In genomic region chr17:31563632-31564014, GRCm38 (mm10) we compare ENCODE assay signal across 7 mouse cellular contexts. TPM values are rescaled to one million over a fixed set of nuclear protein-coding genes. Genes with fewer than 3 reads are reported as not detected.
DNase-seq lines count a peak whose midpoint lies in the region; ATAC-seq and TF ChIP-seq lines count a peak whose summit lies in the region.

No protein-coding gene starts in this region.

- WGBS in hindbrain, embryonic 13.5 days = 15% methylated on average over 12 of the region's 12 CpGs
- WGBS in midbrain, embryonic 12.5 days = 23% methylated on average over 12 of the region's 12 CpGs
- 17% methylated on average over 12 of the region's 12 CpGs for WGBS in stomach, embryonic 16.5 days

- no peak for TF ChIP-seq EP300 in ES-Bruce4 (IDR thresholded peaks at IDR 0.05; ENCODE audit: insufficient read depth, low read depth, low read length)

- no peaks in the 10 kb centered on the region for H3K4me1 ChIP-seq in ES-Bruce4 (ENCODE audit: control insufficient read depth, insufficient read depth, low read length)
- peaks cover 40% of the 10 kb centered on the region for H3K4me1 ChIP-seq in erythroblast, embryonic 14.5 days (ENCODE audit: control insufficient read depth)
- peaks cover 35% of the 10 kb centered on the region for H3K4me1 ChIP-seq in hindbrain, embryonic 13.5 days (replicated peaks)
- H3K4me1 ChIP-seq in midbrain, embryonic 12.5 days = peaks cover 32% of the 10 kb centered on the region
- peaks cover 28% of the 10 kb centered on the region for H3K4me1 ChIP-seq in stomach, embryonic 16.5 days (ENCODE audit: control insufficient read depth, insufficient read depth, low read length)

- TF ChIP-seq CTCF in ES-Bruce4 (IDR thresholded peaks at IDR 0.05; ENCODE audit: low read depth, low read length) = no peak

- no peak for TF ChIP-seq POLR2A in ES-Bruce4 (IDR thresholded peaks at IDR 0.05; ENCODE audit: insufficient read depth, low read length)

- H3K4me2 ChIP-seq in hindbrain, embryonic 13.5 days = peak overlapping the region; percentile 54
- H3K4me2 ChIP-seq in midbrain, embryonic 12.5 days (replicated peaks) = peak overlapping the region; percentile 51
- peak overlapping the region; percentile 75 for H3K4me2 ChIP-seq in stomach, embryonic 16.5 days (ENCODE audit: low read depth, low read length)

- intact Hi-C loops in left cerebral cortex, postnatal 4 days (cut with DNase I) = loop anchor here (5.0 kb wide), 1 partner anchor 51 kb away; no protein-coding TSS in a partner anchor

- H3K36me3 ChIP-seq in ES-Bruce4 (ENCODE audit: control insufficient read depth, insufficient read depth, low read length, poor library complexity, severe bottlenecking) = no peaks in the 10 kb centered on the region
- H3K36me3 ChIP-seq in erythroblast, embryonic 14.5 days (ENCODE audit: control insufficient read depth) = peaks cover 12% of the 10 kb centered on the region
- H3K36me3 ChIP-seq in hindbrain, embryonic 13.5 days = no peaks in the 10 kb centered on the region
- H3K36me3 ChIP-seq in midbrain, embryonic 12.5 days = no peaks in the 10 kb centered on the region
- H3K36me3 ChIP-seq in stomach, embryonic 16.5 days (ENCODE audit: control insufficient read depth, insufficient read depth, low read length) = no peaks in the 10 kb centered on the region

- peak; percentile 33 for DNase-seq in adrenal gland, postnatal 25 days
- peak; percentile 42 for DNase-seq in left cerebral cortex, postnatal 4 days

- no peaks in the 10 kb centered on the region for H3K27me3 ChIP-seq in ES-Bruce4 (ENCODE audit: control insufficient read depth, insufficient read depth, low read length, poor library complexity, severe bottlenecking)
- no peaks in the 10 kb centered on the region for H3K27me3 ChIP-seq in erythroblast, embryonic 14.5 days (ENCODE audit: control insufficient read depth)
- H3K27me3 ChIP-seq in hindbrain, embryonic 13.5 days = no peaks in the 10 kb centered on the region
- H3K27me3 ChIP-seq in midbrain, embryonic 12.5 days = no peaks in the 10 kb centered on the region
- no peaks in the 10 kb centered on the region for H3K27me3 ChIP-seq in stomach, embryonic 16.5 days (ENCODE audit: control insufficient read depth, insufficient read depth, low read length)

- peak overlapping the region; percentile 5 for H3K27ac ChIP-seq in ES-Bruce4 (ENCODE audit: insufficient read depth, low read length)
- H3K27ac ChIP-seq in hindbrain, embryonic 13.5 days = peak overlapping the region; percentile 94
- H3K27ac ChIP-seq in midbrain, embryonic 12.5 days (replicated peaks) = peak overlapping the region; percentile 83
- peak overlapping the region; percentile 94 for H3K27ac ChIP-seq in stomach, embryonic 16.5 days (ENCODE audit: low read length)

- peak overlapping the region; percentile 92 for H3K4me3 ChIP-seq in ES-Bruce4 (ENCODE audit: low read depth, low read length)
- H3K4me3 ChIP-seq in erythroblast, embryonic 14.5 days (replicated peaks) = peak overlapping the region; percentile 71
- H3K4me3 ChIP-seq in hindbrain, embryonic 13.5 days = peak overlapping the region; percentile 38
- peak overlapping the region; percentile 29 for H3K4me3 ChIP-seq in midbrain, embryonic 12.5 days
- H3K4me3 ChIP-seq in stomach, embryonic 16.5 days (replicated peaks; ENCODE audit: low read length) = peak overlapping the region; percentile 54

- no peaks in the 10 kb centered on the region for H3K9me3 ChIP-seq in ES-Bruce4 (replicated peaks; ENCODE audit: control insufficient read depth, insufficient read depth, low read length, poor library complexity, severe bottlenecking)
- no peaks in the 10 kb centered on the region for H3K9me3 ChIP-seq in erythroblast, embryonic 14.5 days (ENCODE audit: control insufficient read depth, low read length)
- no peaks in the 10 kb centered on the region for H3K9me3 ChIP-seq in hindbrain, embryonic 13.5 days
- no peaks in the 10 kb centered on the region for H3K9me3 ChIP-seq in midbrain, embryonic 12.5 days
- no peaks in the 10 kb centered on the region for H3K9me3 ChIP-seq in stomach, embryonic 16.5 days (replicated peaks; ENCODE audit: control insufficient read depth, low read length)

- peak overlapping the region; percentile 88 for H3K9ac ChIP-seq in ES-Bruce4 (ENCODE audit: low read depth, poor library complexity, severe bottlenecking)
- H3K9ac ChIP-seq in hindbrain, embryonic 13.5 days = peak overlapping the region; percentile 70
- peak overlapping the region; percentile 48; the same call in 1 of the 2 replicates for H3K9ac ChIP-seq in midbrain, embryonic 12.5 days (replicated peaks)
- H3K9ac ChIP-seq in stomach, embryonic 16.5 days (ENCODE audit: low read length) = peak overlapping the region; percentile 77

- no peak for ATAC-seq in hindbrain, embryonic 13.5 days (ENCODE audit: low FRiP score)
- no peak for ATAC-seq in midbrain, embryonic 12.5 days (ENCODE audit: low FRiP score, low read depth)
- ATAC-seq in stomach, embryonic 16.5 days (ENCODE audit: insufficient read depth, low FRiP score) = no peak

RNA-seq across cellular contexts. Expression of gene Pknox1, which starts 0.9 kb away (rescaled TPM):
- polyA plus RNA-seq in ES-Bruce4 (2011; ENCODE audit: insufficient read depth, insufficient read length, low read depth, missing spikeins) = 42.7 and 52.9 TPM in 2 replicates
- total RNA-seq in adrenal gland, postnatal 25 days (2021) = 23.9 and 25.0 TPM in 2 replicates
- 0.30 and 0.36 TPM in 2 replicates for polyA plus RNA-seq in erythroblast, embryonic 14.5 days (2012)
- 42.5 and 48.2 TPM in 2 replicates for polyA plus RNA-seq in hindbrain, embryonic 13.5 days (2015; fragmentation: Nextera tagmentation; extraction: Ambion mirVana)
- 10 to 100 TPM; 17.8 to 18.8 TPM for total RNA-seq in left cerebral cortex, postnatal 4 days (2021)
- 25.2 and 25.7 TPM in 2 replicates for polyA plus RNA-seq in midbrain, embryonic 12.5 days (2016; fragmentation: Nextera tagmentation; extraction: Ambion mirVana)
- 33.4 and 34.5 TPM in 2 replicates for polyA plus RNA-seq in stomach, embryonic 16.5 days (2015; fragmentation: Nextera tagmentation; extraction: Ambion mirVana)

RNA-seq across cellular contexts. Expression of gene Ndufv3, which starts 43.7 kb away (rescaled TPM):
- 116 and 122 TPM in 2 replicates for polyA plus RNA-seq in ES-Bruce4 (2011; ENCODE audit: insufficient read depth, insufficient read length, low read depth, missing spikeins)
- total RNA-seq in adrenal gland, postnatal 25 days (2021) = 379 and 390 TPM in 2 replicates
- polyA plus RNA-seq in erythroblast, embryonic 14.5 days (2012) = 15.1 and 29.2 TPM in 2 replicates
- polyA plus RNA-seq in hindbrain, embryonic 13.5 days (2015; fragmentation: Nextera tagmentation; extraction: Ambion mirVana) = 399 and 414 TPM in 2 replicates
- 100 to 1,000 TPM; 269 to 291 TPM for total RNA-seq in left cerebral cortex, postnatal 4 days (2021)
- 257 and 265 TPM in 2 replicates for polyA plus RNA-seq in midbrain, embryonic 12.5 days (2016; fragmentation: Nextera tagmentation; extraction: Ambion mirVana)
- 311 and 321 TPM in 2 replicates for polyA plus RNA-seq in stomach, embryonic 16.5 days (2015; fragmentation: Nextera tagmentation; extraction: Ambion mirVana)

RNA-seq across cellular contexts. Expression of gene Wdr4, which starts 43.8 kb away (rescaled TPM):
- polyA plus RNA-seq in ES-Bruce4 (2011; ENCODE audit: insufficient read depth, insufficient read length, low read depth, missing spikeins) = 24.0 and 25.0 TPM in 2 replicates
- 16.1 and 27.8 TPM in 2 replicates for total RNA-seq in adrenal gland, postnatal 25 days (2021)
- polyA plus RNA-seq in erythroblast, embryonic 14.5 days (2012) = 0.85 and 1.0 TPM in 2 replicates
- polyA plus RNA-seq in hindbrain, embryonic 13.5 days (2015; fragmentation: Nextera tagmentation; extraction: Ambion mirVana) = 33.2 and 38.5 TPM in 2 replicates
- total RNA-seq in left cerebral cortex, postnatal 4 days (2021) = 10 to 100 TPM; 41.6 to 44.5 TPM
- 42.2 and 43.7 TPM in 2 replicates for polyA plus RNA-seq in midbrain, embryonic 12.5 days (2016; fragmentation: Nextera tagmentation; extraction: Ambion mirVana)
- polyA plus RNA-seq in stomach, embryonic 16.5 days (2015; fragmentation: Nextera tagmentation; extraction: Ambion mirVana) = 33.8 and 42.3 TPM in 2 replicates

Comparison
In these comparisons a context has a peak if more than half of its experiments do, and no peak if none do; other contexts are left out.
1. H3K27ac ChIP-seq: peak in every context shown above with its lines; median percentile 94 in hindbrain, embryonic 13.5 days; 94 in stomach, embryonic 16.5 days; 83 in midbrain, embryonic 12.5 days; 5 in ES-Bruce4.
2. H3K4me3 ChIP-seq: peak in every context shown above with its lines; median percentile 92 in ES-Bruce4; 71 in erythroblast, embryonic 14.5 days; 54 in stomach, embryonic 16.5 days; 38 in hindbrain, embryonic 13.5 days; 29 in midbrain, embryonic 12.5 days.
3. RNA of gene Pknox1, which starts 0.9 kb away (polyA plus RNA-seq): 42.7 to 52.9 TPM in ES-Bruce4, 42.5 to 48.2 TPM in hindbrain, embryonic 13.5 days, 33.4 to 34.5 TPM in stomach, embryonic 16.5 days and 25.2 to 25.7 TPM in midbrain, embryonic 12.5 days; 0.30 to 0.36 TPM in erythroblast, embryonic 14.5 days; every median in the first group is over 10 times any median in the second.
4. RNA of gene Wdr4, which starts 43.8 kb away (polyA plus RNA-seq): 42.2 to 43.7 TPM in midbrain, embryonic 12.5 days, 33.8 to 42.3 TPM in stomach, embryonic 16.5 days, 33.2 to 38.5 TPM in hindbrain, embryonic 13.5 days and 24.0 to 25.0 TPM in ES-Bruce4; 0.85 to 1.0 TPM in erythroblast, embryonic 14.5 days; every median in the first group is over 10 times any median in the second.
5. Peak in every context shown above with its lines, with median percentiles within 50 percentile points of each other: H3K9ac ChIP-seq and H3K4me2 ChIP-seq.